Mouse (Mus musculus) forebrain, postnatal 0 days (tissue): ENCODE data around the gene Tkt. TPM values are rescaled to one million over a fixed set of nuclear protein-coding genes. Genes with fewer than 3 reads are reported as not detected.

ENCODE experiments used
- ATAC-seq: fragments of 200-750 bp; cut with Nextera tagmentation; 2 replicates; pipeline ENCODE4 v1.8.0; 2017; ENCODE audit warnings: mild to moderate bottlenecking, moderate library complexity
- DNase-seq: peaks from one replicate; pipeline ENCODE4 v3.0.0-alpha.2; 2015
- H3K27ac ChIP-seq: fragments of 300-500 bp; sonication (generic); 2 replicates; pipeline ENCODE4 v1.5.1; 2014; ENCODE audit warnings: low read depth, mild to moderate bottlenecking, antibody characterized with exemption, low read length, moderate library complexity, mixed read lengths
- H3K27me3 ChIP-seq: fragments of 300-500 bp; sonication (generic); 2 replicates; pipeline ENCODE4 v1.6.1; 2014; ENCODE audit warnings: mild to moderate bottlenecking, low read length, mixed read lengths; ENCODE audit not compliant: insufficient read depth
- H3K36me3 ChIP-seq: fragments of 300-500 bp; sonication (generic); 2 replicates; pipeline ENCODE4 v1.6.1; 2014; ENCODE audit warnings: mild to moderate bottlenecking, moderate library complexity; ENCODE audit not compliant: insufficient read depth
- H3K4me1 ChIP-seq: fragments of 300-500 bp; sonication (generic); 2 replicates; pipeline ENCODE4 v1.6.1; 2014; ENCODE audit warnings: antibody characterized with exemption; ENCODE audit not compliant: insufficient read depth
- H3K4me2 ChIP-seq: fragments of 300-500 bp; sonication (generic); 2 replicates; pipeline ENCODE4 v1.6.1; 2014; ENCODE audit warnings: low read depth, mild to moderate bottlenecking, moderate library complexity
- H3K4me3 ChIP-seq: fragments of 300-500 bp; sonication (generic); 2 replicates; pipeline ENCODE4 v1.5.1; 2014; ENCODE audit warnings: low read depth, low read length, mixed read lengths
- H3K9ac ChIP-seq: fragments of 300-500 bp; sonication (generic); 2 replicates; pipeline ENCODE4 v1.6.1; 2014; ENCODE audit warnings: mild to moderate bottlenecking
- H3K9me3 ChIP-seq: fragments of 300-500 bp; sonication (generic); 2 replicates; pipeline ENCODE4 v1.6.1; 2016; ENCODE audit warnings: low read length
- CTCF ChIP-seq: sonication (generic); IDR thresholded peaks from 2 replicates; pipeline ENCODE4 v1.5.1; 2016; ENCODE audit warnings: antibody characterized with exemption, control low read depth, low read depth
- WGBS: fragments of 180-500 bp; shearing (Covaris S2); extraction: QIAGEN DNeasy Blood & Tissue Kit; methylation state at CpG from one replicate; pipeline ENCODE4 v1.1.7; 2014; 5-methylcytosine and 5-hydroxymethylcytosine counted together
- polyA plus RNA-seq: library from polyadenylated mRNA; unstranded; fragments of >200 nt; fragmentation: Nextera tagmentation; extraction: Ambion mirVana; gene quantifications from 2 replicates; pipeline ENCODE4 v1.2.1, GENCODE M21; 2015
- total RNA-seq: library from RNA; depleted of rRNA; stranded (reverse); fragments of >200 nt; gene quantifications from 2 replicates; pipeline ENCODE4 v1.2.3, GENCODE M21; 2014

Tkt gene
- total and polyA plus RNA-seq, 2 experiments from 2014 or later = 278 to 374 TPM

GRCm38 (mm10) chr14:30584077-30584476 is 35.9 kb downstream of the Tkt start:
- Histone ChIP-seq H3K36me3 (no peaks in the 10 kb centered on the region), H3K27ac (no peak overlapping the region), H3K9ac (no peak overlapping the region), H3K9me3 (no peaks in the 10 kb centered on the region), H3K4me3 (no peak overlapping the region), H3K4me1 (0 out of 2 replicates have a peak, but pooled peaks cover 3% of the 10 kb centered on the region), H3K27me3 (no peaks in the 10 kb centered on the region), H3K4me2 (no peak overlapping the region)
- DNase-seq (no peak), ATAC-seq (no peak)
- no peak for TF ChIP-seq CTCF
- WGBS = 69% methylated on average over 2 of the region's 2 CpGs

- 0 out of 2 replicates have a peak, but pooled peaks cover 3% of the 10 kb centered on the region for H3K4me1 ChIP-seq
- no peak for TF ChIP-seq CTCF
- ATAC-seq (no peak), DNase-seq (no peak)
- H3K4me2 ChIP-seq = no peak overlapping the region
- no peak overlapping the region for H3K27ac ChIP-seq
- no peaks in the 10 kb centered on the region for H3K36me3 ChIP-seq
- no peaks in the 10 kb centered on the region for H3K9me3 ChIP-seq
- H3K4me3 ChIP-seq = no peak overlapping the region
- WGBS = 46% methylated on average over 19 of the region's 19 CpGs
- no peak overlapping the region for H3K9ac ChIP-seq
- H3K27me3 ChIP-seq = no peaks in the 10 kb centered on the region
These were observed 36.5 kb downstream of the Tkt start for GRCm38 (mm10) chr14:30584497-30585251.

- no peaks in the 10 kb centered on the region for H3K36me3 ChIP-seq
- ATAC-seq = no peak
- peak; percentile 33; the same call in 1 of the 2 replicates for TF ChIP-seq CTCF
- H3K9me3 ChIP-seq = no peaks in the 10 kb centered on the region
- no peak overlapping the region for H3K9ac ChIP-seq
- H3K4me3 ChIP-seq = no peak overlapping the region
- no peak for DNase-seq
- 85% methylated on average over 5 of the region's 5 CpGs for WGBS
- H3K27me3 ChIP-seq = no peaks in the 10 kb centered on the region
- no peak overlapping the region for H3K27ac ChIP-seq
- H3K4me2 ChIP-seq = no peak overlapping the region
- H3K4me1 ChIP-seq = 0 out of 2 replicates have a peak, but pooled peaks cover 3% of the 10 kb centered on the region
These were observed 37.2 kb downstream of the Tkt start for GRCm38 (mm10) chr14:30585323-30585722.

- peak; percentile 37; the same call in 1 of the 2 replicates for TF ChIP-seq CTCF
- DNase-seq (peak; percentile 54), ATAC-seq (peak; percentile 80)
- no peak overlapping the region for H3K4me2 ChIP-seq
- peak overlapping the region; percentile 54 for H3K27ac ChIP-seq
- 0 out of 2 replicates have a peak, but pooled peaks cover 3% of the 10 kb centered on the region for H3K4me1 ChIP-seq
- no peaks in the 10 kb centered on the region for H3K36me3 ChIP-seq
- H3K9me3 ChIP-seq = no peaks in the 10 kb centered on the region
- no peak overlapping the region for H3K9ac ChIP-seq
- 21% methylated on average over 7 of the region's 7 CpGs for WGBS
- H3K27me3 ChIP-seq = no peaks in the 10 kb centered on the region
- no peak overlapping the region for H3K4me3 ChIP-seq
These were observed 38.8 kb downstream of the Tkt start for GRCm38 (mm10) chr14:30586780-30587461.

- no peak for ATAC-seq
- H3K36me3 ChIP-seq = no peaks in the 10 kb centered on the region
- WGBS = 65% methylated on average over 11 of the region's 11 CpGs
These were observed 42.0 kb downstream of the Tkt start for GRCm38 (mm10) chr14:30590041-30590645.

GRCm38 (mm10) chr14:30590918-30591317 is 42.8 kb downstream of the Tkt start:
- H3K27me3 ChIP-seq = no peaks in the 10 kb centered on the region
- H3K4me1 ChIP-seq = 0 out of 2 replicates have a peak, but pooled peaks cover 7% of the 10 kb centered on the region
- no peaks in the 10 kb centered on the region for H3K36me3 ChIP-seq
- no peaks in the 10 kb centered on the region for H3K9me3 ChIP-seq
- no peak overlapping the region for H3K27ac ChIP-seq
- H3K9ac ChIP-seq = no peak overlapping the region
- no peak for ATAC-seq
- H3K4me3 ChIP-seq = no peak overlapping the region
- WGBS = 79% methylated on average over 7 of the region's 7 CpGs
- no peak for TF ChIP-seq CTCF
- H3K4me2 ChIP-seq = no peak overlapping the region
- DNase-seq = no peak

More at GRCm38 (mm10) chr14:30590041-30590645, 42.0 kb downstream of the Tkt start:
- Histone ChIP-seq H3K27me3 (no peaks in the 10 kb centered on the region), H3K9ac (no peak overlapping the region), H3K4me2 (no peak overlapping the region), H3K4me3 (no peak overlapping the region), H3K27ac (no peak overlapping the region), H3K4me1 (0 out of 2 replicates have a peak, but pooled peaks cover 7% of the 10 kb centered on the region), H3K9me3 (no peaks in the 10 kb centered on the region)
- DNase-seq = no peak
- TF ChIP-seq CTCF = no peak
